Mouse (Mus musculus): Measurements from ENCODE around the gene Vegfc.

Gene Vegfc

DNA sequence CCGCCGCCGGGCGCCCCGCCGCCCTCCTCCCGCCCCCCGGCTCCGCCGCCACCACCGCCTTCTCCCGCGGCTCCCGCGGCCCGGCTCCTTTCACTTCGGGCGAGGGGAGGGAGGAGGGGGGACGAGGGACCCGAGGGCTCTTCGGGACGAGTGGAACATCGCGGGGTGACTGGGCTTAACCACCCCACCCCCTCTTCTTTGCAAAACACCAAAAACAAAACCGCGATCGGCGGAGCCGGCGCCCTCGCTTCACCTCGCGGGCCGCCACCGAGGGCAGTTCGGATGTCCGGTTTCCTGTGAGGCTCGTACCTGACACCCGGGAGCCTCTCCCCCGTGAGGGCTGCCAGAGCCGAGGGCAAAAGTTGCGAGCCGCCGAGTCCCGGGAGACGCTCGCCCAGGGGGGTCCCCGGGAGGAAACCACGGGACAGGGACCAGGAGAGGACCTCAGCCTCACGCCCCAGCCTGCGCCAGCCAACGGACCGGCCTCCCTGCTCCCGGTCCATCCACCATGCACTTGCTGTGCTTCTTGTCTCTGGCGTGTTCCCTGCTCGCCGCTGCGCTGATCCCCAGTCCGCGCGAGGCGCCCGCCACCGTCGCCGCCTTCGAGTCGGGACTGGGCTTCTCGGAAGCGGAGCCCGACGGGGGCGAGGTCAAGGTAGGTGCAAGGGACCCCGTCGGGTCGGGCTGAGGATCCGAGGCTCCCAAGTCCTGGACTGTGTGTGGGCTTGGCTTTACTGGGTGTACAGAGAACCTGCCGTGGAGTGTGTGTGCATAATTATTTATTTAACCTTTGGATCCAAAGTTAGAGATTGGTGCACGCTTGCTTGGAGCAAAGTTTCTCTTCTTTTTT, at the start of gene Vegfc:
Vegfc (plus strand) TSS at position 336 of the 850 bp plus-strand sequence.
- no peak for DNase-seq (ENCODE audit: low read depth, low spot score)

DNA sequence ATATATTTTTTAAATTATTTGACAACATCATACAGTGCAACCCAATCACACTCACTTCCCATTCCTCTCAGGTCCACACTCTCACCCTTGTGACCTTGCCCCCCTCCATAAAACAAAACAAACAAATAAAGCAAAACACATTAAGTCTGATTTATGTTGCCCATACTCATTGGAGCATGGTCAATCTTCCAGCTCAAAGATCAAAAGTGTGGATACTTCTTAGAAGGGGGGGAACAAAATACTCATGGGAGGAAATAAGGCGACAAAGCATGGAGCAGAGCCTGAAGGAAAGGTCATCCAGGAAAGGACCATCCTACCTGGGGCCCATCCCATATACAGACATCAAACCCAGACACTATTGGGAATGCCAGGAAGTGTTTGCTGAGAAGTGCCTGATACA, 42.8 kb upstream of the Vegfc start:
- DNase-seq (ENCODE audit: low read depth, low spot score), result no peak

DNA sequence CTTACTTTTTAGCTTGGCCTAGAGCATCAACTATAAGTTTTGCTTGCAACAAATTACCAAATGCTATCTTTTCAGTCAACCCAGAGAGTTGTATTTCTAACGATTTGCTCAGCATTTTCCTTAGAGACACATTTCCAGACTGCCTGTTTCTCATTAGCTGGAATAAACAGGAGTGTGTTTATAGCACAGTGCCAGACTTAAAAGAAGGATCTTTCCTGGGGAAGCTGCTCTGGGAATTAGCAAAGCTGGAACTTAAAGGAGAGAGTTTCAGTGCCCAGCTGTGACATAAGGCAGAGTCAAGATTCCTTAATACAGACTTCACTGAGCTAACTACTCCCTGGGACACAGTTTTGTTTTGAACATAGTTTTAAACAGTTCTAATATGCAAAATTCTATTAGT, 34.8 kb upstream of the Vegfc start:
- no peak for DNase-seq (ENCODE audit: low read depth, low spot score)

DNA sequence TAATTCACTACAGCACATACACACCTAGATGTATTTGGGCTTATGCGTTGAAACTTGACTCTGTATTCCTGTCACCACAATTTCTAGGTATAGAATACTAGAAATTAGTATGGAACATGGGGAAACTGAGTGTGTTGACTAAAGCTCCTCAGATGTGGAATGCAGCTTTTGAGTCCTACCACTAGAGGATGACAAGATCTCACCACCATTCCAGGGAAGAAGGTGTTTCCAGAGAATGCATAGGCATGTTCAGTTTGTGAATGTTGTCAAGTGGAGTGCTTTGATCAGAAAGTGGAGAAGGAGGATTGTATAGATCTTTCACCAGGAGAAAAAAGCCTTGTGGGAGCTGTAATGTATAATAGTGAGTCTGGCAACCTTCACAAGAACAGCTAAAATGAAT, 33.9 kb upstream of the Vegfc start:
- no peak for DNase-seq (ENCODE audit: low read depth, low spot score)

DNA sequence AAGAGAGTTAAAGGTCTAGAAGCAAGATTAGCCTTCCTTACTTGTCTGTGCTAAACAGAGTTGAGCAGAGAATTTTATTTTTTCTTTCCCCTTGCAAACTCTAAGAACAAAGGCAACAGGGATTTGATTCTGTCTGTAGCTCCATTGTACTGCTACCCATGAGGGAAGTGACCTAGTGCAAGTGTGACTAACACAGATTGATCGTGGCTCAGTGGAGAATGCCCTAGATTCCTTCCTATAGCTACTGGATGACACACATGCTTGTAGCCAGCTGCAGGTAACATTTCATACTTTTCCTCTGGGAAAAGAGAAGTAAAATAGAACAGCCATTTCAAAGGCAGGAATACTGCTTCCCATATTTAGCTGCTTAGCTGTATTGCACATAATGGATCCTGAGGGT, 24.2 kb upstream of the Vegfc start:
- no peak for DNase-seq (ENCODE audit: low read depth, low spot score)

DNA sequence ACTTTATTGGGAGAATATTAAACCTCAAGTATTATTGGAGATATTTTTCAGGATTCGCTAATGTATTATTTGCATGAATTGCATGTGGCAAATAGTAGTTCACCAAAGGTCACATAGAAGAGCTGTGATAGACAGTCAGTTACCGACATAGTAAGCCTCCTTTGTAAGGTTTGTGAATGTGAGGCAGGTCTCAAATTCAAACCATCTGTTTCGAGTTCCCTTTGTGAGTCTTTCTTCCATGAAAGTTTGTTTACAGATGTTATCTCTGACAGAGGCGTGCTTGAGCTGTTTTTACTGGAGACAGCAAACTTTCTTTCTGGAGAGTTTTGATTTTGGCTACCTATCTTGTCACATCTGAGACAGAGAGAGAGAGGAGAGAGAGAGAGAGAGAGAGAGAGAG, 11.9 kb upstream of the Vegfc start:
- no peak for DNase-seq (ENCODE audit: low read depth, low spot score)

DNA sequence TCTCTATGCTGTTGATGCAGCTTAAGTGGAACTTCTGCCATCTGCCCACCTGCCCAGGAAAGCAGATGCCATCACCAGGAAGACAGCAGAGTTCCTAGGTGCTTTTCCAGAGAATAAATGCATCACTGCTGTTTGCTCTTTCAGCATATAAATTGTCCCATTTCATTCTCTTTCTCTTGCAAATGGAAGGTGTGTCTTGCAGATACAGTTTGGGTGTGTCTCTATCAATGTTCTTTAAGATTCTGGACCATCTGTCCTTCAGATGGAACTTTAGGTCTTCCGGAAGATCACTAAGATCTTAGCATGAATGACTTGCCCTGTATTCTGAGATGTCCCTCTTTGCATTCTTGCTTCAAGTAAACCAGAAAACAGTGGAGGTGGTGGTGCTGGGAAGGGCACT, 1.1 kb upstream of the Vegfc start:
- no peak for DNase-seq (ENCODE audit: low read depth, low spot score)

DNA sequence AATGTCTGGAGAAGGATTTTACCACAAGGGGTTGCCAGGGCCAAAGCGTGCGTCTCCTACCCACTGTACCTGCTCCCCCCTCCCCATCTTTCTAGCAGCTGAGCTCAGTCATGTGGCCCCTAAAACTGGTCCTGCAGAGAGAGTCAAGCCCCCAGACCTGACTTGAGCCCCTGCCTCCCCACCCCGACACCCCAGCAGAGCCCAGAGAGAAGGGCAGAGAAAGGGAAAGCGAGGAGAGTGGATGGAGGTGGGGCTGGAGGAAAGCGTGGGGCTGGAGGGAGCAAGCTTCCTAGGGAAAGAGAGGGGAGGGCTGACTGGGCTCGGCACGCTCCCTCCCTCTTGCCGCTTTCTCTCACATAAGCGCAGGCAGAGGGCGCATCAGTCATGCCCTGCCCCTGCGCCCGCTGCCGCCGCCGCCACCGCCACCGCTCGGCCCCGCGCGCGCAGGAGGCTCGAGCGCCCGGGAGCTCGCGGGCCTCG, 575 bp upstream of the Vegfc start:
- DNase-seq (ENCODE audit: low read depth, low spot score), result no peak

DNA sequence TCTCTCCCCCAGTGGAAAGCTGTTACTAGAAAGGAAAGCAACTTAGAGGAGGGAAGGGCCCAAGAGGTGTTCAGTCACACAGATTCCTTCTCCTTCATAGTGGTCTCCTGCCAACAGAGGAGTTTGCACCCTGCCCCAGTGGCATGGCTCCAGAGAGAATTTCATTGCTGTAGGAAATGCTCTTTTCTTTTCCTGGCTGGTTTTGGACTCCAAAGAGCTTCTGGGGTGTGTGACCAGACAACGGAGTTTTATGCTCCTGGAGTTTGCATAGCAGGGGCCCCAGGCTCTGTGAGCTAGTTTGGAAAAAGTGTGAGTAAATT, 675 bp downstream of the Vegfc start:
- DNase-seq (ENCODE audit: low read depth, low spot score), result no peak

DNA sequence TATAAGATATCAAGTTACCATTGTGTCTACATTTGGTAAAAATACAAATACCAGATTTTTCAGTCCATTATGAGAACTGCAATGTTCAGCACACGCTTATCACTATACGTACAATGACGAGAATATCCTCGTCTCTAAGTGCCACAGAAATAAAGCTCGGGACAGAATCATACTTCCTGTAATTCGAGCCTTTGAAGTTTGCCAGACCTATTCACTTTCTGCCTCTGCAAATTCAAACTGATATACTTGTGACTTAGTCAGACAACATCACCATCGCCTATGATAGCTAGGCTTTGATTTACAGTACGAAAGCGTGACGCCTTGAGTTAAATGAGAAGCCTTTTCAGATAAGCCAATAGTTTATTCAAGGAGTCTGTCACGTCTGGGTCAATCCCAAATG, 1.6 kb downstream of the Vegfc start:
- DNase-seq (ENCODE audit: low read depth, low spot score), result no peak

DNA sequence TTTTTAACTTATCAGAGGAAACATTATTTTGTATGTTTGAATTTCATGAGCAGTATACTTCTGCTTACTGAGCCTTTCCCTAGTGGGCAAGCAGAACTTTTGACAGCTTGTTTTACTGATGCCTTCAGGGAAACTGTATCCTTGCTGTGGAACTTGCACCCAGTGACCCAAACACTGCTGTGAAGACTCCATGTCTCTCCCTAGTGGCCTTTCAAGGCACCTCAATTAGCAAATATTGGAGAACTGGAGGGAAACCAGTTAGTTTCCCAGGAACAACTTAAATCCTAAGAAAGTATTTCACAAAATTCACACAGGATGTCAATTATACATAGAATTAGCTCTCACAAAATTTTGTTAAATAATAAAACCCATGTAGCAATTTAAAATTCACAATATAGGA, 2.2 kb downstream of the Vegfc start:
- no peak for DNase-seq (ENCODE audit: low read depth, low spot score)

DNA sequence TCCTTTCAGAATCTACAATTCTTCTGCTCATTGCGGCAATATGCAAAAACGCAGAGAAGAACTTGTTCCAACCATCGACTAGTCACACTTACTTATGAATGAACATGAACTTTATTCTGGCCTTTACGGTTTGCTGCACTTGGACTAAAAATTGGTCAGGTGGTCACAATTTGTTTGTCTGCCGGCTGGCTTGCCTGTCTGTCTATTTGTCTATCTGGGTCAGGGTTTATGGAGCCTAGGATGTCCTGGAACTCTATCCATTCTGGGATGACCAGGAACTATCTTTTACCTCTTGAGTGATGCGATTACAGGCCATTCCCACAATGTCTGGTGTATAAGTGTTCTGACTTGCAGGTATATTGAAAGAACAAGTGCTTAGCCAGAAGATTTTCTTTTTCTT, 8.5 kb downstream of the Vegfc start:
- no peak for DNase-seq (ENCODE audit: low read depth, low spot score)

DNA sequence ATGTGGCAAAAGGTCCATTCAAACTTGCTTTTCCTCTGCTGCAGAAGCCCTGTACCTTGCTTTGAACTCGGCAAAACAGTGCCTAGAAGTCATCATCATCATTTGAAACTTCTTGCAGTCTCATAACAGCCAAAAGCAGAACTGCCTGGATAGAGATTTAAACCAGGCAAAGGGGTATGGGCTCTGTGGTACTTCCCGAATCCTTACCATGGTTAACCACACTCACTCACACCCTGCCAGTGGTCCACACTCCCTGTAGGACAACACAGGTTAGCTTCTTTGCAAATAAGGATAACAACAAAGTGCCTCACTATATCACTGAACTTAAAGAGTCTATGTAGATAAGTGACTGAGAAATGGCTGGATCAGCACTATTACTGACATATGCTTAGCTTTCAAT, 9.7 kb downstream of the Vegfc start:
- no peak for DNase-seq (ENCODE audit: low read depth, low spot score)

DNA sequence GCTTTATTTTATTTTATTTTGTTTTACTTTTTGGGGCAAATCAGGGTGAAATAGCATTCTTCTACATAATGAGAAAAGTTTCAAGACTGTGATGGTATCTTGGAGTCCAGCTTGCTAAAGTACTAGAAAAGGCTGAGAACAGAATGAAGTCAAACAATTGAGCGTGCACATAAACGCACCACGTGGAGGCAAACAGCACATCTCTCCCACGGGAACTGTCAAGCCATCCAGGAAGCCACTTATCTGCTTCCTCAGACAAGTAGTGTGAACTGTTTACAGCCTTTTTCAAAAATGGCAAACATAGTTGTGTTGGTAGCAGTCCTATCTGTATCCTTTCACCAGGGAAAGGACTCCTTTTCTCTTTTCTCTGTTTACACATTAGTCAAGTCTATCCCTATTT, 11.8 kb downstream of the Vegfc start:
- DNase-seq (ENCODE audit: low read depth, low spot score), result no peak

DNA sequence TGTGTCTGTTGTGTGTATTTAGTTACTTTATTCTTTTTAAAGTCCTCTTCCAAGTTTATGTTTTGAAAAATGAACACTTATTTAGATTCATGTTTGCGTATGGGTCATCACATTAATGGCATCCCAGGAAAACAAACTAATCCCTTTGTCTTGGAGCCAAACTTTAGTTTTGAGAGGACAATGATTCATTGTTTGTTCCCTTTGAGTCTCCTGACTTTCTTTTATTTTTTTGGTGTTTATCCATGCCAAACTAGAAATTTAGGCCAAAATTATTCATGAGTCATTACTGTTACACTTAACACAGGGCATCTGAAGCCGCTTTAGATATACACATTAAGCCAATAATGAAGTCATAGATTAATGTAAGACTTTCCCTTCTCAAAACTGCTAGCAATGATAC, 12.5 kb downstream of the Vegfc start:
- no peak for DNase-seq (ENCODE audit: low read depth, low spot score)

DNA sequence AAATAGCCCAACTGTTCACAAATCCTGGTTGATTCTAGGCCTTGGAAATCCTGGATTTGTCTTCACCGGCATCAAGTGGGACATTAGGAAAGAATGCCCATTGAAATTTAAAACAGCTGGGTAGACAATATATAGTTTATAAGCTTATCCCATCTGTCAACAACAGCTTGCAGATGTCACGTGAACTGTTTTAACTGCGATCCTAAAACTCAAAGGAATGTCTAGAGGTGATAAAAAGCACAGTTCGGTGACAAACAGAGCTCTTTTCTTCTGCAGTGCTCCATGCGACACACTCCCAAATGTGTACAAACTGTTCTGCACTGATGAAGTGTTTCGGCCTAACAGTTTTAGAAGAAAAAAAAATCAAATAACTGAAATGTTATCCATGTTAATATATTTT, 22.7 kb downstream of the Vegfc start:
- no peak for DNase-seq (ENCODE audit: low read depth, low spot score)

DNA sequence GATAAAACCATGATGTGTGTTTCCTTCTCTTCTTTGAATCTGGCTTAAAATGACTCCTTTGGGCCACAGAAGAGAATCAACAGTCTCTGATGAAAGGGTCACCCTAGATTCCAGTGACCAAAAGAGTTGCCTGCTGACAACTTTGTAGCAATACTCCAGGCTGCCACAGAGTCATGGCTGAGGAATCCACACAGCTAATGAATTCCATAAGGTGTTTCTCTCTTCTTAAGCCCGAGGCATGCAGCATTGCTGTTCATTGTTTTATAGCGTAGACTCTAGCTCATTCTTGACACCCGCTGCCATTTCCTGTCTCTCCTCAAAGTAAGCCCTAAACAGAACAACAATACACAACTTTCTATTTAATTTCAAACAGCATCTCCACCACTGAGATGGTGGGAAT, 37.2 kb downstream of the Vegfc start:
- no peak for DNase-seq (ENCODE audit: low read depth, low spot score)

DNA sequence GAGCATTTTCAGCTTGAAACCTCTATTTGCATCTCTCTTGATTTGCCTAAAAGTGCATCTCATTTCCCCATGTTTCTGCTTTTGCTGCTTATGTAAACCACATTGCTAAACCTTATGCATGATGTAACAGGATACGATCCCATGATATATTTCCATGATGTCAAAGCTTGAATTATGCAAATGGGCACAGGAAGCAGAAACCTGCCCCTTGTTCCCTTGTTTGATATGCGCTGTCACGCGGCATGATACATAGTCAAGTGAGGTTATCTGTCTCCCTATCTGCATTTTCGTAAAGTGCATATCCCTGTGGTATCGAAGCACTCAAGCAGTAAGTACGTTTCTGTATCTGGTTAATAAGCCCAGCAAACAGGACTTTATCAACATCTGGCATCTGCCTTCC, 42.7 kb downstream of the Vegfc start:
- DNase-seq (ENCODE audit: low read depth, low spot score), result no peak

DNA sequence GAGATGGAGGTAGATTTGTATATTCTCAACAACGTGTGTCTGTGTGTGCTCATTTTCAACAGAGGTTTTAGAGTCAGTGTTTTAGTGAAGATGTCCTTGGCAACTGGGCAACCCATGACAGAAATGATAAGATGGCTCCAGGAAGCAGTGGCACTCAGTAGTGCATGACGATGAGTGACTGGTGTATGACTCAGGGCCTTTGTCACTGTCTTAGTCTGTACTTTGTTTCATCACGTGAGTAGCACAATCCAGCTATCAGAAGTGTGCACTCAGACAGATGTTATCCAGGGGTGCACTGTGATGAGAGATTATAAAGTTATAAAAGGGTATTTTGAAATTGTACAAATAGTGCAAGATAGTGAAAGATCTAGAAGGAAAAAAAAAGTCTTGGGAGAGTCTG, 44.5 kb downstream of the Vegfc start:
- no peak for DNase-seq (ENCODE audit: low read depth, low spot score)

DNA sequence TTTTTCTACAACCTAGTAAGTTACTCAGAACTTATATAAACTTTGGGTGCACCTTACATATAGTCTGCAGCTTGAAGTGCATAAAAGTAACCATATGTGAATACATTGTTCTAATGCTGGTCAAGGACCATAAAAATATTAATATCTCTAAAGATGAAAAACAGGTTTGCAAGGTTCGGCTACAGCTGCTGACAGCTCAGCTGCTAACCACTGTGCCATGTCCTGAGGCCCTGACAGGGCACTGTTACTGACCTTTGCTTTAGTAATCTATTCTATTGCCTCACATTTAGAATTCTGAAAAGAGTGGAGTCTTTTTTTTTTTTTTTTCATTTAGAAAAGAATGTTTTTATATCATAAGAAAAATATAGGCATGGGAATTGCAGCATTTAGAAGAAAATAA, 44.9 kb downstream of the Vegfc start:
- DNase-seq (ENCODE audit: low read depth, low spot score), result no peak

DNA sequence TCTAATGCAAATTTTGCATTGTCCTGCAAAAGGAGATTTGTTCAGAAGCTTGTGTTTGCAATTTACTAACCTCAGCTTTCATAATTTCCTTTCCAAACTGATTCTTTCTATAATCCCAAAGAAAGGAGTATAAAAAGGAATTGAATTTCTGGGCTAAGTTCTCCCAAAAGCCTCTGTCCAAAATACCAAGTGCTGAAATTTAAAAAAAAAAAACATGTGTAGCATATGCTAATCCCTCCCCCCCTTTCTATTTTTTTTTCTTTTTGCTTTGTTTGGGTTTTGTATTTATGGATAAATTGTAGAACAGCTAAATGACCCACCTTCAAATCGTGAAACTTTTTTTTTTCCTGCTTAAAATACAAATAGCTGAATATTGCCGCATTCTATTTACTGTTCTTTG, 53.2 kb downstream of the Vegfc start:
- no peak for DNase-seq (ENCODE audit: low read depth, low spot score)

DNA sequence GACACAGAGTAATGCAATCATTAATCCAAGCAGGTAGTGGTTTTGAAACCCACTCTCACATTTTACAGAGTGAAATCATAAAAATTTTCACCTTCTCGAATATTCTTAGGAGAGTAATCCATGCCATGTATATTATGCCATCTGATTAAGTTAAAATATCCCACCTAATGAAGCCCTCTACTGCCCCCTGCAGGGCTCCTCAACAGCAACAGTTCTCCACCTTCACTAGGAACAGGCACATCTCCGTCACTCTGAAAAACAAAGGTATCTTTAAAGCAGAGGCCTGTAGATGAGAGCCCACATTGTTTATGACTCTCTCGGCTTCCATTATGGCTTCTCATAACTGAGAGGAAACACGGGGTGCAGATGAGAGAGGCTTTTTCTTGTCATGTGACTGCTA, 75.8 kb downstream of the Vegfc start:
- peak; percentile 26 for DNase-seq (ENCODE audit: low read depth, low spot score)

DNA sequence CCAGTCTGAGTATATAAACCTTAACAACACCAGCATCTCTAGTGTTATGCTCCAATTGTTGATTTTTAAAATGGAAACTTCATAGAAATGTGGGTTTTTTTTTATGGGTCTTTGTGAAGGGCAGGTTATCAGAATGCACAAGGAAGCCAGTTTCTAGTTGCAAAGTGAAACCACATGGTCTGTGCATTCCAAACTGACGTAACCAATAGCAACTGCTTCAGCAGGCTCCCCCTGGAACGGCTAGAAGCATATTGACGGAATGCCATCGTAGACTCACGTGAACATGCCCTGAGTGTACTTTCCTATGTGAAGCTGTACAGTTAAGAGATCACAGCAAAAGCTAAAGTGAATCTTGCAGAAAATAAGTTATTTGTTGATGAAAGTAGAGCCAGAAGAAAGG, 86.1 kb downstream of the Vegfc start:
- no peak for DNase-seq (ENCODE audit: low read depth, low spot score)

DNA sequence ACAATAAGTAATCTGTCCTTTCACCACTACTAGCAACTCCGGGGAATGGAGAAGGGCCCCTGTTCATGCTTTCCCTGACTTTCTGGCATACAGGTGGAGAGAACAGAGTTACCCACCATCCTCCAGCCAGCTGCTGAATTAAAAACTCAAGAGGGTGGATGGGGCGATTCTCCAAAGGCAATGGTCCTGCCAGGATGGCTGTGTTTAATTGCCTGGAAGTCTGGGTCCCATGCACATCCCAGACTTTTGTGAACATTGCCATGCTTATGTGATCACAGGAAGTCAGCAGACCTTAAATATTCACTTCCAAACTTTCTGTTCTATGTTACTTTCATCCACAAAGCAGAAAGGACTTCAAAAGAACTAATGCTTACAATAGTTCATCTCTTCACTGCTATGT, 107.9 kb downstream of the Vegfc start:
- DNase-seq (ENCODE audit: low read depth, low spot score), result no peak

Measured in A20 (cell line).